Comparison of ENCODE assay signal across 19 mouse cellular contexts in the genomic region with DNA sequence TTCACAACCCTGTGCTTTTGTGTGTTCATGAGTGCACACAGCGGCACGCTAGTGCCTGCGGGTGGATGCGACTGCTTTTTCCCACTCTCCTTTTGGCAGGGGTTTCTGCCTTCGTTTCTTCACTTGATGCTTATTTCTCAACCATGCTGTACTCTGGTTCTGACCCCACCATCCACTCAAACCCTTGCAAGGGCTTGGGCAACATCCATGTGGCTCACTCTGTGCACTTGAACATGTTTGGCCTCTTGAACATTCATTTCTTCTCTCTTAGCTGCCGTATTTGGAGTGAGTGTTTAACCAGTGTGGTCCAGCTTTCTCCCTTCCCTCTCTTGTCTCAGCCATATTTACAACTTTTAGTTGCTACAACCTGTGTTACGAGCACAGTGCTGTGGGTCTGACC.
"Had no signal": no experiment of that assay in that cellular context is flagged by ENCODE, and none has a peak within 500 bp of the region (broad histone marks: within the 10 kb centered on the region; RNA-seq: fewer than 3 reads in every experiment).

No protein-coding gene starts in this region.

- H3K27me3 ChIP-seq: liver, embryonic 13.5 days; liver, embryonic 15.5 days; lung, embryonic 15.5 days; midbrain, embryonic 12.5 days; neural tube, embryonic 13.5 days; neural tube, embryonic 15.5 days had no signal

- H3K36me3 ChIP-seq: liver, embryonic 13.5 days; liver, embryonic 15.5 days; lung, embryonic 15.5 days; midbrain, embryonic 10.5 days; midbrain, embryonic 12.5 days; neural tube, embryonic 13.5 days; neural tube, embryonic 15.5 days had no signal

- H3K27ac ChIP-seq: liver, embryonic 13.5 days; liver, embryonic 15.5 days; lung, embryonic 15.5 days; midbrain, embryonic 10.5 days; midbrain, embryonic 12.5 days; neural tube, embryonic 13.5 days; neural tube, embryonic 15.5 days had no signal

- H3K9me3 ChIP-seq: liver, embryonic 13.5 days; liver, embryonic 15.5 days; lung, embryonic 15.5 days; midbrain, embryonic 10.5 days; midbrain, embryonic 12.5 days; neural tube, embryonic 13.5 days; neural tube, embryonic 15.5 days had no signal

- DNase-seq: liver; liver, embryonic 13.5 days; liver, postnatal 0 days; midbrain, embryonic 14.5 days; retina, postnatal 1 day; right cerebral cortex, adult 18-20 months; right cerebral cortex, postnatal 25 days; right cerebral cortex, postnatal 4 days; spleen, adult 18-20 months; thymus, adult 18-20 months; thymus, postnatal 25 days; thymus, postnatal 4 days had no signal

- H3K4me1 ChIP-seq: liver, embryonic 13.5 days; liver, embryonic 15.5 days had no signal

- H3K4me3 ChIP-seq: liver, embryonic 13.5 days; liver, embryonic 15.5 days; lung, embryonic 15.5 days; midbrain, embryonic 10.5 days; midbrain, embryonic 12.5 days; myocyte; neural tube, embryonic 13.5 days; neural tube, embryonic 15.5 days had no signal
